ENCODE assay signal across 20 mouse cellular contexts in the genomic region with DNA sequence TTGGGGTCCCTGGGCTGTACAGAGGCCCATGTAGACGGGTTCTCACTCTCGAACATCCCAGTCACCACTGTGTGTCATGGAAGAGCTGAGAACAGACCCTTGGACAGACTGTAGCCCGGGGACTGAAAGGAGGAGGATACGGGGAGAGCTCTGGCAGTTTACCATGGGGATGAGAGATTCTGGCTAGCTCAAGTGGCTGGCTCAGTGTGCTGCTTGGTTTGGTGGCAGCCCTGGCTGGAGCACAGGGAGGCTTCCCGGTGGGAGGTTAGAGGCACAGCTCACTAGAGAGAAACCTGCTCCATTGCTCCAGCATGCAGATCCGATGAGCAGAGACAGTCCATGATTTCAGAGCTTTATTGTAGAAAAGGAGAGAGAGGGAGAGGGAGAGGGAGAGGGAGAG.
DNase-seq lines count a peak whose midpoint lies in the region; ATAC-seq lines count a peak whose summit lies in the region.
"Had no signal": no experiment of that assay in that cellular context is flagged by ENCODE, and none has a peak within 500 bp of the region (broad histone marks: within the 10 kb centered on the region; RNA-seq: fewer than 3 reads in every experiment).

No protein-coding gene starts in this region.

- peak; percentile 95 for ATAC-seq in cerebellum, adult (ENCODE audit: insufficient number of reproducible peaks, low FRiP score, low TSS enrichment)
- ATAC-seq in liver, embryonic 12.5 days = no peak
- no peak for ATAC-seq in megakaryocyte progenitor cell, adult 5-6 weeks (replicated peaks; ENCODE audit: poor library complexity)
- ATAC-seq: forebrain, embryonic 16.5 days; hindbrain, embryonic 16.5 days; inflammation-experienced regulatory T-cells, adult 6 months had no signal

- H3K9ac ChIP-seq in liver, embryonic 12.5 days = no peak overlapping the region
- H3K9ac ChIP-seq: embryonic facial prominence, embryonic 12.5 days; forebrain, embryonic 12.5 days; hindbrain, embryonic 12.5 days had no signal

- no peaks in the 10 kb centered on the region for H3K27me3 ChIP-seq in liver, embryonic 12.5 days (replicated peaks)
- H3K27me3 ChIP-seq: embryonic facial prominence, embryonic 12.5 days; forebrain, embryonic 12.5 days; hindbrain, embryonic 12.5 days had no signal

- H3K4me2 ChIP-seq in liver, embryonic 12.5 days = no peak overlapping the region
- H3K4me2 ChIP-seq: embryonic facial prominence, embryonic 12.5 days; forebrain, embryonic 12.5 days; hindbrain, embryonic 12.5 days had no signal

- H3K9me3 ChIP-seq in liver, embryonic 12.5 days (replicated peaks) = no peaks in the 10 kb centered on the region
- H3K9me3 ChIP-seq: embryonic facial prominence, embryonic 12.5 days; forebrain, embryonic 12.5 days; heart, embryonic 10.5 days; hindbrain, embryonic 12.5 days had no signal

- DNase-seq in cerebellum, adult 18-20 months = peak; percentile 44 to 57
- peak; percentile 69 for DNase-seq in cerebellum, adult 9-11 months
- peak; percentile 53 to 62 for DNase-seq in cerebellum, postnatal 36 days
- no peak for DNase-seq in layer of hippocampus, adult 8-10 months (ENCODE audit: low spot score in 2 of 2)
- DNase-seq: adrenal gland, adult 2 months; gastrocnemius, postnatal 10 days; heart, adult 18-20 months; heart, postnatal 10 days; heart, postnatal 4 days; kidney, adult 11 months had no signal

- no peak overlapping the region for H3K4me3 ChIP-seq in liver, embryonic 12.5 days
- H3K4me3 ChIP-seq: embryonic facial prominence, embryonic 12.5 days; forebrain, embryonic 12.5 days; heart, embryonic 10.5 days; hindbrain, embryonic 12.5 days had no signal

- H3K27ac ChIP-seq in liver, embryonic 12.5 days = no peak overlapping the region
- H3K27ac ChIP-seq: embryonic facial prominence, embryonic 12.5 days; forebrain, embryonic 12.5 days; heart, embryonic 10.5 days; hindbrain, embryonic 12.5 days had no signal

- H3K36me3 ChIP-seq in liver, embryonic 12.5 days = no peaks in the 10 kb centered on the region
- H3K36me3 ChIP-seq: embryonic facial prominence, embryonic 12.5 days; forebrain, embryonic 12.5 days; heart, embryonic 10.5 days; hindbrain, embryonic 12.5 days had no signal

- WGBS in liver, embryonic 12.5 days (ENCODE audit: insufficient replicate concordance) = 48% methylated on average over 6 of the region's 6 CpGs

- no peaks in the 10 kb centered on the region for H3K4me1 ChIP-seq in liver, embryonic 12.5 days
- H3K4me1 ChIP-seq: embryonic facial prominence, embryonic 12.5 days; forebrain, embryonic 12.5 days; heart, embryonic 10.5 days; hindbrain, embryonic 12.5 days had no signal

Comparison
In these comparisons a context has a peak if more than half of its experiments do, and no peak if none do; other contexts are left out.
1. DNase-seq: peak in cerebellum, adult 18-20 months (2 of 2), cerebellum, adult 9-11 months (single experiment) and cerebellum, postnatal 36 days (2 of 2); none in layer of hippocampus, adult 8-10 months (0 of 2).